Mouse (Mus musculus): ENCODE results near the gene Smim4.

The Smim4 gene

DNA sequence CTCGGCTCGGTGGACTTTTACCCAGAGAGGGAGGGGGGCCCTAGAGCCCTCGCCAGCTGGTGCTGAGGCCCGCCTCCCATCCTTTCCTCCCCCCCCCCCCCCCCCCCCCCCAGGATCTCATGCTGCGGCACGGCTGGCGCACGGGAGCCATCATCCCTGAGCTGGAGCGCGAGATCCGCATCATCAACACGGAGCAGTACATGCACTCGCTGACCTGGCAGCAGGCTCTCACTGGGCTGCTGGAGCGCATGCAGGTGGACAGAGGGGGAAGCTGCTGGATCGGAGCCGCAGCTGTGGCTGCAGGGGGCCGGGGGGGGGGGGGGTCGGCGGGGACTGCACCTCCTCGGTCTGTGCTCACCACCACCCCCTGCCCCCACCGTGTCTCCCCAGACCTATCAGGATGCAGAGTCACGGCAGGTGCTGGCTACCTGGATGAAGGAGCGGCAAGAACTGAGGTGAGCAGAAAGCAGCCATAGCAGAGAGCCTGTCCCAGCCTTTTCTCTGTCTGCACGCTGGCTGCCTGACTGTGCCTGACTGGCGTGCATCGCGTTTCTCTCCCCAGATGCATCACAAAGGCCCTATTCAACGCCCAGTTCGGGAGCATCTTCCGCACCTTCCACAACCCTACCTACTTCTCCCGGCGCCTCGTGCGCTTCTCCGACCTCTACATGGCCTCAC, 9.6 kb upstream of the Smim4 start:
- DNase-seq (ENCODE audit: low spot score) = peak; percentile 6

- DNase-seq (ENCODE audit: low spot score) = peak; percentile 4
These were observed 9.0 kb upstream of the Smim4 start for GRCm38 (mm10) chr14:31137791-31138190.

GRCm38 (mm10) chr14:31137281-31137595, 8.5 kb upstream of the Smim4 start:
- no peak for DNase-seq (ENCODE audit: low spot score)

DNA sequence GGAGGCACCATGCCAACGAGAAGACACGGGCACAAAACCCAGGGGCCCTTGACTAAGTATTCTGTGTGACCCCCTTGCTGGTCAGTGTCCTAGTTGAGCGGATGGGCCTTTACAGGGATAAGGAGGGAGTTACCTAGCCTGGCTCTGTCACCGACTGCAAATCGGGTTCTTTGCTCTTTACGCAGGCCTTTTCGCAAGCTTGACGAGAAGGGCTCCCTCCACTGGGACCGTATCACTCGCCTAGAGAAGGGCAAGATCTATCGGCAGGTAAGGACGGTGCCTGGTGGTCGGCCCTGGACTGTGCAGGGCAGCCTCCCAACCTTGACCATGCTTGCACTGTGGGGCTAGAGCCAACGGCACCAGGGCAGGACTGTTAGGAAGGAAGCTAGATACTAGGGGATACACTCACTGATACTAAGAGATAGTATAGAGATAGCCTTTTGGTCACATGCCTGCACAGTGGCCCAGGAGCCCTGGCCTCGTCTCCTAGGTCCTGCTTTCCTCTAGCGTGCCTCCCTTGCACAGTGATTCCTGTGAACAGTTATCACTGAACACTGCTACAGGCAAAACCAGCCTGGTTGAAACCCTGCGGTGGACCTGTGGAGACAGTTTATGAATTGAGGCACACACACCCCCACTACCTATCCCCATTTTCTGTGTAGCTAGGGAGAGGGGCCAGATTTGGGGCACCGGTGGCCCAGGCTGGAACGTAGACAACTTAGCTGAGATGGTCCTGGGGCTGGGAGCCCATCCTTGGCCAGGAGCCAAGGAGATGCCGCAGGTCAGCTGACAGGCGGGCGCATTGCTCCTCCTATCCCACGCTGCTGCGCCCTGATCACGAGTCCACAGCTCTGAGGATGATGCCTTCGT, 7.9 kb upstream of the Smim4 start:
- DNase-seq (ENCODE audit: low spot score) = no peak

DNA sequence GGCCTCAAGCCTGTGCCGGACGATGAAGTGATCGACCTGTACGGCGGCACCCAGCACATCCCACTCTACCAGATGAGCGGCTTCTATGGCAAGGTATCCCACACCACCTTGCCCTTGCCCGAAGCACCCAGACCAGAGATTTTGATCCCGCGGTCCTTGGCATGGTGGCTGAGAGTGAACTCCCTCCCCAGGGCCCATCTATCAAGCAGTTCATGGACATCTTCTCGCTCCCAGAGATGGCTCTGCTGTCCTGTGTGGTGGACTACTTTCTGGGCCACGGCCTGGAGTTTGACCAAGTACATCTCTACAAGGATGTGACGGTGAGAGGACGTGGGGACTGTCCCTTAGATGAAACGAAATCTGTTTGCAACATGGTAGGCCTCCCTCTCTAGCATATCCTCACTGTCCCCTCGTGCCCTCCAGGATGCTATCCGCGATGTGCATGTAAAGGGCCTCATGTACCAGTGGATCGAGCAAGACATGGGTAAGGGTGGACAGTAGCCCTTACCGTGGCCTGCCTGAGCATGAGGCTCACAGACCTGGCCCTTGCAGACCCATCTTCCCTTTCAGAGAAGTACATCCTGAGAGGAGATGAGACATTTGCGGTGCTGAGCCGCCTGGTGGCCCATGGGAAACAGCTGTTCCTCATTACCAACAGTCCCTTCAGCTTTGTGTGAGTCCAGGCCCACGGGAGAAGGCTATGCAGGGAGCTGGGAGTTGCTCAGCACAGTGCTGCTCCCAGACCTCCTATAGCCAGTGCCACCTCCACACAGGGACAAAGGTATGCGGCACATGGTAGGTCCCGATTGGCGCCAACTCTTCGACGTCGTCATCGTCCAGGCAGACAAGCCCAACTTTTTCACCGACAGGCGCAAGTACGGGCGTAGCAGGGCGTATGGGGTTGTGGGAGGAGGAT, 7.0 kb upstream of the Smim4 start:
- peak; percentile 9 for DNase-seq (ENCODE audit: low spot score)

- DNase-seq (ENCODE audit: low spot score) = no peak
These were observed 5.6 kb upstream of the Smim4 start for GRCm38 (mm10) chr14:31134015-31135000.

- DNase-seq (ENCODE audit: low spot score) = no peak
These were observed 4.4 kb upstream of the Smim4 start for GRCm38 (mm10) chr14:31133023-31133665.

DNA sequence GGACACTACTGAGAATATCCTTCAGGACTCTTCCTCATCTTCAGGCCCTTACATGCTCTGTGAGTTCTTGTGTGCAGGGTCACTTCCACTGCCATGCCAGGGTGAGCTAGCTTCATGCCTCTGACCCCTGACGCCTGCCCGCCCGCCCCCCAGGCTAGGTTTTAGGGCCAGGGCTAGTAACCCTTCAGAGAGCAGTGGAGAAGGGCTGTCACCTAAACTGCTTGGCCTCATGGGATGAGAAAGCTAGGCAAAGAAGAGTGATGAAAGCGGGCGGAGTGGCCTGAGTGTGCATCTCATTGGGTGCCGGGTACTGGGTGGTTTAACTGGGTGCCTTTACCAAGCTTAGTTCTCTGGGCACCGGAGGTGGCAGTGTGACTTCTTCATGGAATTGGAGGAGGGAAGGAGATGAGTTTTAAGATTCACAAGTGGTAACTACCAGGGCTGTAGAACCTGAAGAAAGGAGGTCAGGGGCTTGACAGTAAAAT, 3.8 kb upstream of the Smim4 start:
- no peak for DNase-seq (ENCODE audit: low spot score)

DNA sequence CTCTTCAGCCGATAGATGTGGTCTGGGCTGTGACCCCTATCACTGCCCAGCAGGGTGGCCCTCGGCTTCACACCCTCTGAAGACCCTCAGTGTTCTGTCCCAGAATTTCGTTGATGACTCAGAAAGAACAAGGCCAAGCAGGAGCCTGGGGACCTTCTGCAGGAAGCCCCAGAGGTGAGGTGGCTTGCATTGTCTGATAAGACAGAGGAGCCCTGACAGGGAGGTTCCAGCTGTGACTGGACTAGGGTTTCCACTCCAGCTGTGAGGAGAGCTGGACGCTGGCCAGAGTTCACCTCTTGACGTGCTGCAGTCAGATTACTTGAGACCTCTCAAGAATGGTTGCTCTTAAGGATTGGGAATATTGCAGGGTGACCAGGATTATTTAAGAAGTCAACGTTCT, 3.3 kb upstream of the Smim4 start:
- DNase-seq (ENCODE audit: low spot score) = no peak

DNA sequence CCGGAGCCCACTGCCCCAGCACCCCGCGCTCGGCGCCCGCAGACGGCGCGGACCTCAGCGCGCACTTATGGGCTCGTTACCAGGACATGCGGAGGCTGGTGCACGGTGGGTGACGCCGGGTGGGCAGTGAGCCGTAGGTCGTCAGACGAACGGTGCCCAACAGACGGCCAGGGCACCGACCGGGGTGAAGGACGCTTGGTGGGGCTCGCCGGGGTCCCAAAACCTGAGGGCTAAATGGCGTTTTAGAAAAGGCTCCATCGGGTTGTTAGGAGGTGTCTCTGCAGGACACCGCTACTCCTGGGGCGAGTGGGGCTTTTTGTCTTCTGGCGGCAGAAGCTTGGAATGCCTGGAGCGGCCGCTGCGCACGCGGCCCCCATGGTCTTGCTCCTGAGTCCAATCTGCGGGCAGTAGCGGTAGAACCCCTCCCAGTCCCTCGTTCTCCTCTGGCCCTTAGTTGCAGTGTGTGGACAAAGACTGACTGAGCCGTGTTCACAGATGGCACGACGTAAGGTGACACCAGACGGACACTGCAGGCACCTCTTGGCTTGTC, 2.6 kb upstream of the Smim4 start:
- DNase-seq (ENCODE audit: low spot score) = no peak

- DNase-seq (ENCODE audit: low spot score) = peak; percentile 44
These were observed 1.8 kb upstream of the Smim4 start, which contains the start of gene Nt5dc2 for GRCm38 (mm10) chr14:31130236-31131220. Gene Nt5dc2, plus strand, starts transcription at chr14:31131053.

- peak; percentile 11 for DNase-seq (ENCODE audit: low spot score)
These were observed 825 bp upstream of the Smim4 start for GRCm38 (mm10) chr14:31129326-31130235.

DNA sequence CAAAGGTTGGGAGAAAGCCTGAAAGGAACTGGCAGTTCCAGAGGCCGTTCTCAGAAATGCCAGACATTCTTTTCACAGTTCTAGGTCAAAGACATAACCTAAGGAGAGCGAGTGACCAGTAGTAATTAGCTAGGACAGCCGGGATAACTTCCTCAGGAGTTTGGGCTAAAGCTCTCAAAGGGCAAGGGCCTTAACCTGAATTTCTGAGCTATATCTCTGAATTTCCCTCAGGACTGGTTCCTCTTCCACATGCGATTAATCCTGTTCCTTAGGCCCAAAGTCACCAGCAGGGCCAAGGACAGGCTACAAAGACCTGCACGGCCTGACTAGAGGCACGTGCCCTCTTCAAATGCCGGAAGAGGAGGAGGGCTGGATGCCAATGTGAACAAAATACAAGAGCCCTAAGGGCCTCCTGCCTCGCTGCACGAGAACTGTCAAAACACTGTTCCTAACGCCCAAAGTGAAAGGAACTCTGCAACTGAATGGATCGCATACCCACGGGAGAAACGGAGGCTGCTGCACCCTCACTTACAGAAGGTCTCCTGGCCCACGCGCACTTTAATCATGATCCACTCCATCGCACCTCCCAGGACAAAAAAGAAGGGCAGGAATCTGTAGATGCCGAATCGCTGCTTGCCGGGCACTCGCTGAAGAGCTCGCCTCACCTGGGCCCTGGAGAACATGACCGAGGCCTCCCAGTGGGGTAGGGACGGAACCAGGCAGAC, 493 bp downstream of the Smim4 start:
- no peak for DNase-seq (ENCODE audit: low spot score)

GRCm38 (mm10) chr14:31126826-31127225, 1.9 kb downstream of the Smim4 start:
- DNase-seq (ENCODE audit: low spot score) = no peak

DNA sequence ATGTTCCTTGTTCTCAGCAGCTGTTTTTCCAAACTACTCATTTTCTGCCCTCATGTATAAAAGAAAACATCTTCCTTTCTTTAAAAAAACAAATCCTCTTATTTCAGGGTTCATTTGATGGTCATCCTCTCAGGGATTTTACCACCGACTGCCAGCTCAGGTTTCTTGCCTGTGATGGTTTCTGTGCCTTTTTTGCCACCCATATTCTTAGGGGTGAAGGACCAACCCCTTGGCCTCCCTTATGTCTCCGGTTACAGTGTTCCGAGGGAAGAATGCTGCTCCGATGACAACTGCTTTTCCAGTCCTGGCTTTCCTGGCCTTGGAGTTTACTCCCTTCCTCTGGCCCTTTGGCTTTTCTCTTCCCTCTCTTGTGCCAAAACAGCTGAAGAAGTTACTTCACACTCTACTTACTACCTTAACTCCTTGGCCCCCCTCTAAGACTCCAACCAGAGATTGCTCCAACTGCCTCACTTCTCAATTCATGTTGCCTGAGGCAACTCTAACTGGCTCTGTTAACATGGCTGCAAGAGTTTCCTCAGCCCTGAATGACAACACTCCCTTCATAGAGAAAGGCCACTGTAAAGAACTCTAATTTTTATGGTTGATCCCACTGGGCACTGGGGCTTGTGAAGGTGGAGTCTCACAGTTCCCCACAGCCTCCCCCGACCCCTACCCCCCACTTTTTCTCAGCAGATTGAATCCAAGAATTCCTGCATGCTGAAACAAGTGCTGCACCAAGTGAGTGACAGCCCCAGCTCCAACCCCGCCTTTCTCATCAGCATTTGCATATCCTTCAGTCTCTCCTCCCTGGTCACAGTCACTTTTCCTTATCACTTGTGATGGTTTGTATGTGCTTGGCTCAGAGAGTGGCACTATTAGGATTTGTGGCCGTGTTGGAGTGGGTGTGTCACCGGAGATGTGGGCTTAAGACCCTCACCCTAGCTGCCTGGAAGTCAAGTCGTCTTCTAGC, 3.4 kb downstream of the Smim4 start:
- DNase-seq (ENCODE audit: low spot score) = no peak

DNA sequence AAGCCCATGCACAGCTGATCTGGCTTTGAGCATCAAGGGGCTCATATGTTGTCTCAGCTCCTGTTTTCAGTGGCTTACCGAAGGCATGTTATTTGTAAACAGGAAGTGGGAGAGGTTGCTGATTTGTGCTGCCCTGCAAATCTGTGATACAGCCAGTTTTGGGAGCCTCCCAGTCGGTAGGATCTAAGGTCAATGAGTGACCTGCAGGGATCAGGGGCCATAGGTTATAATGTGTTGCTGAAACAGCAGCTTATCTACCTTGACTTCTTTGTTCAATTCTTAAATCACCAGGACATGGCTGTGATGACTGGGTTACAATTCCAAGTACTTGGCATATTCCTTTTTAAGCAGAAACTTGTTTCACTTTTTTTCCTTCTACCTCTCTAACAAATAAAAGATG, 13.2 kb downstream of the Smim4 start:
- DNase-seq (ENCODE audit: low spot score) = no peak
